Mouse (Mus musculus): Measurements from ENCODE around the gene Id4.
A peak's percentile ranks its signal among the peaks of the same experiment; 100 is the strongest.

- TF ChIP-seq CTCF (IDR thresholded peaks at IDR 0.05; ENCODE audit: borderline replicate concordance, insufficient read depth, low read length) = no peak
- TF ChIP-seq POLR2A (IDR thresholded peaks at IDR 0.05; ENCODE audit: low read depth, low read length) = 0 out of 2 replicates have a peak, but pooled peaks have one; percentile 15
Observed at GRCm38 (mm10) chr13:48265029-48265428, 4.0 kb downstream of the Id4 start.
